Mouse (Mus musculus) thymus, postnatal 10 days (tissue): ENCODE measurements at regions not wholly inside any gene's neighbourhood (a gene's known extent, or its start where the extent isn't known, plus 50 kb on each side); places are given as distances from the start of the nearest gene placed in this dataset.

Source experiments
- DNase-seq, 2 experiments: peaks; one replicate each; pipeline ENCODE4 v3.0.0; 2021; ENCODE audit warnings: low spot score in 2 of 2

DNA sequence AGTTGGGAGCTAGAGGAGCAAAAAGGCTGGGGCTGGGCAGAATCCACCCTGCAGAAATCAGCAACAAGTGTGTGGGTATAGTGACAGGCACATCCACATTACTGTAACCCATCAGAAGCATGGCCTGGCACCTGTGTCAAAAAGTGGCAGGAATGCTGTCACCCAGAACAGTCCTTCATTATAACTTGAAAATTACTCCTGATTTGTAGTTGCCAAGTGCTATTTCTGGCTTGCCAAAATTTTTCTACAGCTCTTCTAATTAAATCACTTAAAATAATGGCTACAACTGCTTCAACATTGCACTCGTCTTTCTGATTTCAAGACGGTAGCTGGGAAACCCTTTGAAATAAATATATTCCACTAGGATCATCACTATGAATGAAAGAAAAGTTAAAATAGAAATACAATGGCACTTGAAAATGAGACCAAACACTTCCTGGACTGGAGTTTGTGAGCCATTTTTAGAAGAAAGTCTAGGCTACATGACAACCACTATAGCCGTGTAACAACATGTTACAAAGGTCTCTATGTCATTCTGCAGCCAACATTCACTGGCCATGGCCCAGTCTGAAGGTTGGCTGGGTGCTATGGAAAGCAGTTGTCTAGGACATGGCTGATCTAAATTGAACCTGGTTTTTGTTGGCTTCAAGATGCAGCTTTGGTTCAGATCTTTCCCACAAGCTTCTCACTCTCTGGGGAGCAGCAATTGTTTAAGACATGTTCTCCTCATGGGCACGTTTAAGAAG, 190.6 kb upstream of the Tapt1 start:
- DNase-seq, result no peak

DNA sequence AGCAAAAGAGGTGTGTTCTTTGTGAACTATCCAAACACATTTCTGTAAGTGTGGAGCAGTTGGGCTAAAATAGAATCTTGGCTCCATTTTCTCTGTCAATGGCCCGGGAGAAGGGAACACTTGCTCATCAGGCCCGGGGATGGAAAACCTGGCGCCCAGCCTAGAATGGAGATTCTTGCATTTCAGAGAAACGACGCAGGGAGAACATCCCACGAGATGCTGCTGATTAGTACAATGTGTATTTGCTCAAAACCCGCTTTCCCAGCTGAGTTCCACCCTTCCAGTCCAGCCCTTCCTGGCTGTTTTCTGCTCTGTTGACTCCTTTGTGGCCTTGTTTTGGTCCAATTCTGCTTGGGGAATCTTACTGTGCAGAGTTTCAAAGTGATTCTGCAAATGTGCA, 188.0 kb upstream of the Tapt1 start:
- DNase-seq, result no peak

DNA sequence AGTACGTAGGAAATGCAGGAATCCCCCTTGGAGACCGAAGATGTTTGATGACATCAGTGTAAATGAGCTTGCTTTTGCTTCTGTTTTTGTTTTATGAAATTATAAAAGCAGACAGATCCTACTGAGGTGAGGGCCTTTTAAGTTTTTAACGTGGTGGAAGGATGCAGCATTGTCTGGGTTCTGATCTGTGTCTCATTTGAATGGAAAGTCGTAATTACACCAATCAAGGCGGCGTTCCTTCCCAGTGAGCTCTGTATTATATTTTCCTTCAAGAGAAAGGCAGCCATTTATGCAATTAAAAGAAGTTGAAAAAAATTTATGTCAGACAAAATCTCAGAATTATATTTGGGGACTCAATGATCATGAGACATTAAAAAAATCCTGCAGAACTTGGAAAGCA, 176.9 kb upstream of the Tapt1 start:
- no peak for DNase-seq

DNA sequence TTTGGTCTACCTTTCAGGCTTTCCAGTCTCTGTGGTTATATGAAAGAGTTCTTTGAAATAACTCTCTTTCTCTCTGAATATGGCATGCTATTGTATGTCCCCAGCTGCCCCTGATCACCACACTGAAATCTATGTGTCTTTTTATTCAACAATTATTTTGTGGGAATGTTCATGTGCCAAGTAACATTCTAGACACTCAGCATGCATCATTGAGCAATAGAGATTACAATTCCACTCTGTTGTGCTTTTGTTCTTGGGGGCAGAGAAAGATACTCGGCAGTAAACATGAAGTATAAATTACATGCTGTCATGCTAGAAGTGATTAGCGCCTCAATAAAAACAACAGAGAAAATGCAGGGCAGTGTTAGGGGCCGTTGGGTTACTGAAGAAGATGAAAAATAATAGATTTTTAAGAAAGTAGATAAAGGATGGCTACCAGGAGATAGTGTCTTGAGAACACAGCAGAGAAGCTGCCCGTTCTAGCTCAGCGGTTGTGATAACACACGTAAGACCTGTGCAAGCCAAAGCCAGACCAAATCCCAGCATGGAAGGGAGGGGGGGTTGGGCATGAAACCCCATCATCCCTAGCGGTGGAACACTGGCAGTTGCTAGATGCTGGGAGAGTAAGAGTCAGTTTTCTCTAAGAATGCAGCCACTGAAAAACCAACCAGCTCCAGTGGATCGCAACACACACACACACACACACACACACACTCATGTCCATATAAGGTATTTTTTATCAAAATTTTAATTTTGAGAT, 174.3 kb upstream of the Tapt1 start:
- DNase-seq, result no peak

DNA sequence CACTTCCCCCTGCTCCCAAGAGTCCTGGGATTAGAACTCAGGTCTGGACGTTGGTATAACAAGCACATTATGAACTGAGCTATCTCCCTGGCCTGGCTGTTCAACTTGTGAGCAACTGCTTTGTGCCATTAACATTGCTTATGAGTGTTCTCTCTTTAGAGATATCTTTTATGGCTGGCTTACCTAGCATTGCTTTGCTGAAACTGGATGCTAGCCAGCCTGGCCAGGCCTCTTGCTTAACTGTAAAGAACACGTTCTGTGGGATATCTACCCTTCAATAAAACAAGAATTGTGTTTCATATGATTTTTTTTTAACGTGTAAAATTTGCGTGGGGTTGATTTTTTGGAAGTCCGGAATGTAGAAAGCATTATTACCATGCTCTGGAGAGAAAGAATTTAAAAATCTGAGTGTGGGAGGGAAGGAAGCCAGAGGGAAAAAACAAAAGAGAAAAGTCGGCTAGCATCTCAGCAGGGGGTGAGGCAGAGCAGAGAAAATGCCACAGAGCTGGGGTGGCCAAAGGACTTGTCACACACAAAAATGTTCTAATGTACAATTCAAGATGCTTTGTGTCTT, 160.9 kb upstream of the Tapt1 start:
- no peak for DNase-seq

DNA sequence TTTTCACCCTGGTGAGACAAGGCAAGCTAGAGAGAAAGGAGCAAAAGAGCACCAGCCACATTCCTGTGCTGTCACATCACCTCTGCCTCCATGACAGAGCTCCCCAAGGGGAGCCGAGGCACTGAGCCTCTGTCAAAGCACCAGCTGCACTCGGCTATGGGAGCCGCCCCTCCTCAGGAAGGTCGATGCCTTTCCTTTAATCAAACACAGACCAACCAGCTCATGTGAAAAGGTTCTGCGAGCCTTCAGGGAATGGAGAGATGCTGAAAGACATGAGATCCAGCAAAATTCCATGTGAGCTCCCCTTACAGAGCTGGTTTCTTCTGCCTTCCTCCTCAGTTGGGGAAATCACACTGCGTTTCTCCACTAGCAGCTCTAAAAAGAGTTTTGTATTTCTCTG, 159.8 kb upstream of the Tapt1 start:
- DNase-seq, result no peak

DNA sequence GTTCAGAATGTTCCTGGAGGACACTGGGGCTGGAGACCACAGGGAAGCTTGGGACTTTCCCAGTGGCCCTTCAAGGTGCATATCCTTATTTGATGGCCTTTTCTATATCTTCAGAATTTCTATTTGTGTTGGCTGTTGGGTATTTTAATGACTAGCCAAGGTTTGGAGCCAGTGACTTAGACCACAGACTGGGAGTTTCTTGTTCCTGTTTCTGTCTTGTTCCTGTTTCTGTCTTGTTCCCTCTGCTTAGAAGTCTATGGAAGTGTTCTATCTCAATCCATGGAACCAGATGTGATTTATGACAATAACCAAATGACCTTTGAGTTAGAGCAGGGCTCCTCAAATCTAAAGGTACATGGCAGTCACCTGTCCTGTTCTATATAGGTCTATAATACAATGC, 156.6 kb upstream of the Tapt1 start:
- no peak for DNase-seq

DNA sequence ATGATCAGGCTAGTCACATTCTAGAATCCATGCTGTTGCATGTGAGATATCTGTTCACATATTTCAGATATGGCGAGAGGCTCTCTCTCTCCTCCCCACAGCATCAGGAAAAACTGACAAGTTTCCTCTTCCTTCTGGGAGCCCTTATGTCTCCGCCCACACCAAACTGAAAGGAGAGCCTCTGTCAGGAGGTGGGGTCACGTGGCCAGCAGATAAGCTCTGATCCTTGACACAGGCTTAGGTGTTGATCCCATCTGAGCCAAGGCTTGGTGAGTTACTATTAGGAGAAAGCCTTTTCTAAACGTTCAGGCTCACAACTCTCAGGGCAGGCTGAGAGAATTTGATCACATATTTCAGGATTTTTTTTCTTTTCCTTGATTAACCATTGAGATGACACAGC, 143.6 kb upstream of the Tapt1 start:
- DNase-seq, result no peak

DNA sequence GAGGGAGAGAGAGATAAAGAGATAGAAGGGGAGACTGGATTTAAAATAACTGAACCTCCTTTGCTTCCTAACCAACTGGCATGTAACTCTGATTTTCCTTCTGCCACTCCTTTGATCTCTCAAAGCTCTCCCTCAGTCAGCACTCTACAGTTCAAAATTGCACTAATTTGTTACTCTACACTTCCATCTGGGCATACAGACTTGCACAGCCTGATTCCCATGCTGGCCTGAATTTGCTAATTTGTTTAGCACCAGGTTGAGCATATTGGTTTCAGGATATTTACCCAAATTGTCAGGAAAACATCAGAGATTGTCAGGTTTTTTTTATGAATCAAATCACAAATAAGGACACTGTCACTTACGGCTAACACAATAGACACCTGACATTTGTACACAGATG, 125.9 kb upstream of the Tapt1 start:
- DNase-seq, result no peak

DNA sequence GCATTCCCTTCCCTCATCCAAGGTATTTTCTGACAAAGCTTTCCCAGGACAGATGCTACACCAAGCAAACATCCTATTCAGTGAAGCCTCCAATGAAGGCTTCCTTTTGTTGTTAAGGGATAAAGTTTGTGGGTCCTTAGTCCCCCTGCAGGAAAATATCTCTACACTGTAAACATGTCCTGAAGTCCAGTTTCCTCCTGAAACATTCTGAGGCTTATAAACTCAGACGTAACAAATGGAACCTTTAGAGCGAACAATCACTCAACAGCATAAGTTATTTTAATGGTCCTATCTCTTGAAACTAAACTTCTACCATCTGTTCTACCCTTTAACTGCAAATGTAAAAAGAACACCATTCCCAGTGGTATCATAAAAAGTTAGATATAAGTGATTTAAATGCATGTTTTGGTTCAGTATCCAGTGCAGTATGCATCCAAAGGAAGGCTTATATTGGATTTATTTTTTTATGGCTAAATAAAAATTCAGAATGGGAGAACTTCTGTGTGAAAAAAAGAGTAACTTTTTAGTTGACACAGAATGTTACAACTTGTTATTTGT, 115.1 kb upstream of the Tapt1 start:
- DNase-seq, result no peak

DNA sequence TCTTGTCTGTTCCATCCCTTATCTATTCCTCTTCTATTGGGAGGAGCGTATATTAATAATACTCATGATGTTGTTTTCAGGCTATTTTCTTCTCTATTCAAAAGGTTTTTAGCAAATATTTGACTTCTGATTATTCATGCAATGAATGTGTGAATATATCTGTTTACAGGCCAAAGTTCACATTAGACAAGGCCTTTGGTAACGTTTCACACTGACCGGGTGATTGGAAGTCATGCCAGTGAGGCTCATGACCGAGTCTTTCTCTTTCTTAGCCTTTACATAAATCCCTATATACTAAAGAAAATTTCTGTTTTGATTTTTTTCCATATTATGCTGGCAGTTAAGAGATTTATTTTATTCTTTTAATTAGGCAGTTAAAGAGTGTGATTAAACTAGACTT, 112.2 kb upstream of the Tapt1 start:
- no peak for DNase-seq

DNA sequence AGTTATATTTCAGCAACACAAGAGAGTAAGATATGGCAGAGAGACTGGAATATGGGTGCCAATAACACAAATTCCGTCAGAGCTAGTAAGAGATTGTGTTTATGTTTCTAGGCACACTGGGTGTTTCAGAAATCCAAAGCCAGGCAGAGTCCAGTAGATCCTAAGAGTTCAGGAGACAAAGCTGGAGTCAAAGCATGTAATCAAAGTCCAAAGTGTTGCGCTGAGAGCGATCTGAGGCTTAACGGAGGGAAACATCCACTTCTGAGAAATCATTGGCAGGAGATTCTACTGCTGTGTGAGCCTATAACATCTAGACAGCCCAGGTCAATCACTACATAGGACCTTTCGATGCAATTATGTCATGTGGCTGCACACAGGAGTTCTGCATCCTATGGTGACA, 109.3 kb upstream of the Tapt1 start:
- no peak for DNase-seq

DNA sequence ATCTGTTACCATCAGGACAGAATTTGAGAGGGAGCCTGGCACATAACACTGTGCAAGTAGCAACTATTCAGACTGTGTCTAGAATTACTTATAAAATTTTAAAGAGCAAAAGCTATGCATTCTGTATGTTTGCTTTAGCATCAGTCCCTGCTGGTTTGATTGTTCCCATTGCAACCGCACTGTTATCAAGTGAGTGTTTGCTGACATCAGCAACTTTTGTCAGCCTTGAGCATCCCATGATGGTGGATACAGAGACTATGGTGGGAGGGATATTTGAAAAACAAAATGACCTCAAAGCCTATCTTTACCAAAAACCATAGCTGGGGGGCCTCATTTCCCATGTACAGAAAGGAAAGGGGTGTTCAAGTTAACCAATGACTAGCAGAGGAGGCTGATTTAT, 93.2 kb upstream of the Tapt1 start:
- DNase-seq, result no peak

DNA sequence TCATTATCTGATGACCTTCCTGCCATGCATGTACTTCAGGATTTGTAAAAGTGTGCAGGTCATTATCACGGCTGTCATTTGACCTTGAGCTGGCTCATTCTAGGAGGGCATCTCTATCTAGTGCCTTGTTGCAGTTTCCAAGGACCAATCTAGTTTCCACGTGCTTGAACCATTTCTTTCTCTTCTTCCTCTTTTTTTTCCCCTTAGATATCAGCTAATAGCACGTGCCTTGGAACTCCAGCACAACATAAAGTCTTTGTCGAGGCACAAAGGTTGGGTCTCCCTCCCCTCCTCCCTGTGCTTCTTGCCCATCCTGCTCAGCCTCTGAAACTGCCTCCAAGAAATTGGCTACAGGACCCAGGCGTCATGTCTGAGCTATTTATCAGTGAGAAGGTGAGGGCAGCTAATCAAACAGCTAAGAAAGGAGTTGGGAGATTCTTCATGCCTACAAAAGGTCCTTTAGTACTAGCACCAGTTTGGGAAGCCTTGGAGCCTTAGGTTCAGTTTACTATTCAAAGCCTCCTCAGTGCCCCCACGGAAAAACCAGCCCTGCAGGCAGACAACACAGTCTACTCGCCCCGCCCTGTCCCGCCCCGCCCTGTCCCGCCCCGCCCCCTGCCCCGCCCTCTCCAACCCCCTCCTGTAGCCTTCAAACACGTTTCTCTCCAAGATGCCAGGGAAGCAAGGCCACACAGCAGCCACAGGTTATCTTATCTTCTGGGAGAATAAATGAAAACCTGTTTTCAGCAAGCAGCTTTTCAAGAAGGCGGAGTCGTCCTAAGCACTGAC, 80.5 kb upstream of the Tapt1 start:
- DNase-seq, result no peak

DNA sequence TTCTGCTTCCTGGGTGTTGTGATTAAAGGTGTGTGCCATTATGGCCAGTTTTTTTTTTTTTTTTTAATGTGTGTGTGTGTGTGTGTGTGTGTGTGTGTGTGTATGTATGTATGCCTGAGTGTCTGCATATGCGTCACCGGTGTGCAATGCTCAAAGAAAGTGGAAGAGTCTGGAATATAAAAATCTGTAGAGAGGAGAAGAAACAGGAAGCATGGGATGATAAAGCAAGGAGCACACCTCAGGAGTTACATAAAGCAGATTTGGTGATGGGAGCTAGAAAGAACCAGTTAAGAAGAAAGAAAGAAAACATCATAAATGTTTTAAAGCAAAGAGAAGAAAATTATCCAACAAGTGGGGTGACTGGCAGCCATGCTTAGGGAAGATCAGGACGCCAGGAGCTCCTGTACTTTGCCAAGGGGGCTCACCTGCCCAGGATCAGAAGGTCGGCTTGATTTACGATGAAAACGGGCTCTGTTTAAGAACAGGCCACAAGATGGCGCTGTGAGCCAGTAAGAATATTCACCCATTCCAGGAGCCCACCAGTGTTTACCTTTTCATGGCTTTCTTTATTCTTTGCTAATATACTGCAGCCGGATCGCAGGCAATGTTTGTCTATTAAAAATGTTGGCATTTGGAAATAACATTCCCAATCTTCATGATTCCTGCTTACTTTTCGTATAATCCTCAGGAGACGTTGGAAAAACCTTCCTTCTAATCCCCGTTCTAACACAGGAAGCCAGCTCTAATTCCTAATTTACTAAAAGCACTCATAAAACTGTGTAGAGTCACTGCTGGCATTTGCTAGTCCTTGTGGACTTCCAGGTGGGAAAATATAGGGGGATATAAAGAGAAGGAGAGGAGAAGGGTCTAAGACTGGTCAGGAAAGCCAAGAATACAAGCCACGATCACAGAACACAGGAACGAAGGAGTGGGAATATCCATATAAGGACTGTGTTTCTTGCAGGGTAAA, 77.7 kb upstream of the Tapt1 start:
- DNase-seq, result peak in 1 of 2 experiments; percentile 27

DNA sequence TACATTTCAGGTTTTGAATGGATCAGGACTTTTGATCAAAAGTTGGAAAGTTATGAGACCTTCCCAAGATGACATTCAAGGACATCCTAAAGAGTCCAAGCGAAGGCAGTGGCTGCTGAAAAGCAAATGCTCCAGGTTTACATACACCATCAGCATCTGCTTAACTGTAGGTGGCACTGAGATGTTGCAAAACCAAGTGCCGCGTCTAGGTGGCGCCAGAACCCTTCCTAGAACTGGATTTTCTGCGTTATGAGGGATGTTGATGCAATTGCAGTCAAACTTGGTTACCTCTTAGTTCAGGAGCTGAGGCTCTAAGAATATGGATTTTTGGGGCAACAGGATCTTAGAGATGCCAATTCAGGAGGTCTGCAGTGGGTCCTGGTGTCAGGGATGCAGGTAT, 58.0 kb upstream of the Tapt1 start:
- DNase-seq, result peak; percentile 16 to 67
